Mouse (Mus musculus) gastrocnemius, postnatal 14 days (tissue): ENCODE data around the gene Ercc6. TPM values are rescaled to one million over a fixed set of nuclear protein-coding genes. Genes with fewer than 3 reads are reported as not detected.

Experiments
- DNase-seq: peaks from one replicate; pipeline ENCODE4 v3.0.0; 2021; ENCODE audit warnings: mixed read lengths
- intact Hi-C: fragments of 180-260 bp; cut with DNase I; formaldehyde crosslinking; loops from one replicate; pipeline ENCODE4 v1.15.1; 2025; ENCODE audit warnings: low total_unique reads
- total RNA-seq, 2 experiments: library from RNA; stranded (reverse); gene quantifications; 2 replicates each; pipeline ENCODE4 v1.2.3; 2021

Ercc6 gene
- total RNA-seq, 2 experiments from 2014 or later, result 4.7 to 5.9 TPM

GRCm38 (mm10) chr14:32624245-32624644 lies 110.9 kb downstream of the Ercc6 start:
- intact Hi-C loops, result loop anchor here (10.0 kb wide), 1 partner anchor 91 kb away; no protein-coding TSS in a partner anchor
- DNase-seq, result no peak

DNA sequence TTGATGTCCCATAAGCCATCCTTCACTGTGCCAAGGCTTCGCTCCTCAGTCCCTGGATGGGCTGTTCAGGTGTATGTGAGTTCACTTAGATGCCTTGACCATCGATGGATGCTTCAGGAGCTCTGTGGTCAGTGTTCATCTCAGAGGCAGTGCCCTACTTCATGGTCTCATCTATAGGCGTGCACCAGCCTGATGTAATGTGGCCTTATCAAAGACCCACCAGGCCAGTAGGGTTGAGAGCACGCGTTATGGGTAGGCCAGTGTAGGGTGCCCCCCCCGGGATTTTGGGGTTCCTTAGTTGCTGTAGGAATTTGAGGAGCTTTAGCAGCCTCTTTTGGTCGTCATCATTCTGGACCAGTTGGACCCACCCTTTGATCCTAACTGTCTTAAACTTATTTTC lies 111.5 kb downstream of the Ercc6 start:
- intact Hi-C loops, result loop anchor here (10.0 kb wide), 1 partner anchor 90 kb away; no protein-coding TSS in a partner anchor
- DNase-seq, result no peak

DNA sequence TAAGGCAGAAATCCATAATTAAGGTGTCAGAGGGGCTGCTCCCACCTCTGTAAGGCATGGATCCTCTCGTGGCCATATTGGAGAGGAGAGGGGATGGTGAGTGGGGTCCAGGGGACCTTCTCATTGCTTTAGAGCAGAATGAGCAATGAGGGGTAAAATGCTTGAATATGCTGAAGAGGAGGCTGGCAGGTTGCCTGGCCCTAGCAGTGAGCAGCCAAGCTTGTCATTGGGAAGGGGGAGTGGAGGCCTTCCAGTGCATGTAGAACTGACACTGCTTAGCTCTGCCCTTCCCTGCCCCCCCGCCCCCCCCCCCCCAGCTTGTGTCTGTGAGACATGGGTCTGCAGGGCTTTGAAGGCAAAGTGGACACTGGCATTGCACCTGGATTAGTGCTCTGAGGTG lies 114.0 kb downstream of the Ercc6 start:
- intact Hi-C loops, result loop anchor here (10.0 kb wide), 1 partner anchor 88 kb away; no protein-coding TSS in a partner anchor
- no peak for DNase-seq

GRCm38 (mm10) chr14:32628584-32628983 lies 115.3 kb downstream of the Ercc6 start:
- no peak for DNase-seq
- intact Hi-C loops, result loop anchor here (10.0 kb wide), 1 partner anchor 86 kb away; no protein-coding TSS in a partner anchor

Other genes with a start within 250 kb of the Ercc6 start
- 1 to 10 TPM in 1 of 2 experiments, under 1 TPM in 1; 0.82 to 1.3 TPM for gene Ogdhl, start 191.5 kb upstream of the Ercc6 start, total RNA-seq
- gene 1700024G13Rik, start 125.1 kb upstream of the Ercc6 start, total RNA-seq, result not detected
- gene Slc18a3, start 48.7 kb upstream of the Ercc6 start, total RNA-seq, result not detected
- not detected for gene Chat, start 47.5 kb upstream of the Ercc6 start, total RNA-seq
- not detected for gene Prrxl1, start 85.9 kb downstream of the Ercc6 start, total RNA-seq
- 100 to 1,000 TPM; 214 to 233 TPM for gene 3425401B19Rik, start 171.8 kb downstream of the Ercc6 start, total RNA-seq